Mouse (Mus musculus): ENCODE results near the gene Gm20388.
"Not testable (repeated sequence)": the region's sequence is repeated elsewhere in the genome, so short reads cannot be mapped to it uniquely, and the experiment has no call there.

Gm20388 gene

DNA sequence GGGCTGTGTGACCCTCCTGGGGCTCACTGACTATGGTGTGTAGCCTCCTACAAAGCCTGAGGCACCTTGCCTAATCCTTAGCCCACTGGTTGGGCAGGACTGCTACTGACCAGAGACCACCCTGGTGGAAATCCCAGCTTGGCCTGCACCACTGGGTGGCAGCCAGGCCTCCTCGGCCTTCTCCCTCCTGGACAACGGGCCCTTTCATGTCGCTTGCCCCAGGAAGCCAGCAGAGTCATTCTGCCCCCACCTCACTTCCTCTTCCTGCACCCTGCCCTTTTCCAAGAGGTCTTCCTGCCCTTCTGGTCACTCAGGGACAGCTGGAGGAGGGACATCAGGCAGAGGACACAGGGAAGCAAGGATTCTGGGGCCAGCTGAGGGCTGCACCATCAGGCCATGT lies 413.9 kb downstream of the Gm20388 start:
- no peak for DNase-seq

GRCm38 (mm10) chr8:120325172-120325767 lies 414.6 kb downstream of the Gm20388 start:
- peak; percentile 71 for DNase-seq

DNA sequence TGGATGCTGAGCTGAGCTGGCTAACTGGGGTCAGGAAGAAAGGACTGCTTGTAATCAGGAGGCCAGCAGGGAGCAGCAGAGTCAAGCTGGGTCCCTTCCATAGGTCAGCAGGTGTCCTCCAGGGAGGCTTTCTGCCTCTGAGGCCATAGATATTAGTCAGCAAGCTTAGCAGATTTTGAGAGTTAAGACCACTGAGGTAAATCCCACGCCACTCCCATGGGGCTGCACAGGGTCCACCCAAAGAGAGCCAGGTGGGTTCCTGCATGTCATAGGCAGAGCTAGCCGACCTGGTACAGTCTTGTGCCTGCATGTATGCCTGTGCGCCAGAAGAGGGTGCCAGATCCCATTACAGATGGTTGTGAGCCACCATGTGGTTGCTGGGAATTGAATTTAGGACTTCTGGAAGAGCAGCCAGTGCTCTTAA lies 416.5 kb downstream of the Gm20388 start:
- peak; percentile 61 for DNase-seq

DNA sequence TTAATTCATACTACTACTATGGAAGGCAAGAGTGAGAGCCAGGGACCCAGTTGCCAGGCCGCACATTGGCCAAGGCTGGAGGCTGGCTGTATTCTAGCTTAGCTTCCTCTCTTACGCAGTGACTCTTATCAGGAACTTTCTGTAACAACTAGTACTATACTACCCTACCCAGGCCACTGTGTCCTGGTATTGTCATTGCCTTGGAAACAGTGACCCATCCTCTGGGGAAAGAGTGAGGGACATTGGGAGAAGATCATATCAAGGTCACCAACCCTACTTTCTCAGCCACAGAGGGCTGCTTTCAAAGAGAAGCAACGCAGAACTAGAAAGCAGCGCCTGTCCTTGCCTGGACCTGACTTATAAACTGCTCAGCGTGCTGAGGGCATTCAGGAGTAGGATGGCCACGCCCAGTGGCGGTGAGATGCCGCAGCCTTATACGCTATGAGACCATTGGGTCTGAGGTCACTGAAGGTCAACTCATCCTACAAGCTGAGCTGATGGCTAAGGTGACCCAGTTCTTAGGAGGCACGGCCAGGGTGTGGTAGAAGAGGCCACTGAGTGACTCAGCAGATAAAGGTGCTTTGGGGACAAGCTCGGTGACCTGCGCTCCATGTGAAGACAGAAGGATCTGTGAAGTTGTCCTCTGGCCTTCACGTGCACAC lies 417.9 kb downstream of the Gm20388 start:
- DNase-seq, result no peak

DNA sequence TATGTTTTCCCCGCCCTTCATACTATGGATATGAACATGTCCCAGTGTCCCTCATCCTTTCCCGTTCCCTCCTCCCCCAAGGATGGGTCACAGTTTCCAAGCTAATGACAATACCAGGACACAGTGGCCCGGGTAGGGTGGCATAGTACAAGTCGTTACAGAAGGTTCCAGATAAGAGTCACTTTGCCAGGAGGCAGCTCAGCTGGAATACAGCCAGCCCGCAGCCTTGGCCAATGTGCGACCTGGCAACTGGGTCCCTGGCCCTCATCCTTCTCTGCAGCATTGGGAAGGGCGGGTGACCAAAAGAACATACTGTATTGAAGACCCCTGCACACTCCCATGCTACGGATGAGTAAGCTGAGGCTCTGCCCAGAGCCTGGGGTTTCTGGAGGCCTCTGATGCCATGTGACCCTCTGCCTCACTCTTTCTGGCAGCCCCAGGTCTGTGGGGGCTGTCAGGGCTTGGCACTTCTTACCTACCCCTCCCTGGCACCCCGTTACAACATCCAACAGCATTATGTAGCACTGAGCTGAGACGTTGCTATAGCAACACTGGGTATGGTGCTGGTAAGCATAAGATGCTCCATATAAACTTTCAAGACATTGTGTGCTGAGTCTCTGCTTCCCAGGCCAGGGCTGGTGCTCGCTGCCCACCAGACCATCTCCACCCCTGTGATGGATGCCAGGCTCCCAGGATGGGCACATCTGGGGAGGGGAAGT lies 418.5 kb downstream of the Gm20388 start:
- DNase-seq, result no peak

GRCm38 (mm10) chr8:120331027-120331426 lies 420.4 kb downstream of the Gm20388 start:
- DNase-seq, result no peak

GRCm38 (mm10) chr8:120332379-120333229 lies 422.0 kb downstream of the Gm20388 start:
- DNase-seq, result peak; percentile 62

DNA sequence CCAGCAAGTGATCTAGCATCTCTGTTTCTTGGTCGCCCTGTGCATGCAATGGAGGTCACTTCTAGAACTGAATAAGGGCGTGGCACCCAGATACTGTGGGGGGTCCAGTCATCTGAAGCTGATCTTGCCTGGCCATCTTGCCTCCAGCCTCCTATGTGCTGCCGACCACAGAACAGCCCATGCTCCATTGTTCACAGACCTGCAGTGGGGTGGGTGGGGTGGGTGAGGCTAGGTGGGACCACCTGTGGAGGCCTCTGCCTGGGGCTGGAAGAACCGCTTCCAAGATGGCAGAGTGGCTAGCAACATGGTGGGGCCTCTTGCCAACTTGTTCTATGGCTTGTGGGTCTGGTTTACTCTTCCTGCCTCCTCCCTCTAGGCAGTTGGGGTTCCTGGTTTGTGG lies 423.0 kb downstream of the Gm20388 start:
- DNase-seq, result no peak

DNA sequence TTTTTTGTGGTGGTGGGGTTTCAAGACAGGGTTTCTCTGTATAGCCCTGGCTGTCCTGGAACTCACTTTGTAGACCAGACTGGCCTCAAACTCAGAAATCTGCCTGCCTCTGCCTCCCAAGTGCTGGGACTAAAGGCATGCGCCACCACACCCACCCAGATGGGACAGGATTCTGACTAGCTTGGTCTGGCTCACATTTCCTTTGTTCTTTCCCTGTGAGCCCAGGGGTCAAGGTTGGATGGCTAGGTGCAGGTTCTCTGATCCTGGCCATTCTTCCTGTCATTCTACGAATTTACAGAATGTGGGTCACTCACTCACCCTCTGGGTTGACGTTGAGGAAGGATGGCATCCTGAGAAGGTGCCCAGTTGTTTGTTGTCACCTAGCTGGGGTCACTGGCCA lies 423.6 kb downstream of the Gm20388 start:
- DNase-seq, result not testable (repeated sequence)

DNA sequence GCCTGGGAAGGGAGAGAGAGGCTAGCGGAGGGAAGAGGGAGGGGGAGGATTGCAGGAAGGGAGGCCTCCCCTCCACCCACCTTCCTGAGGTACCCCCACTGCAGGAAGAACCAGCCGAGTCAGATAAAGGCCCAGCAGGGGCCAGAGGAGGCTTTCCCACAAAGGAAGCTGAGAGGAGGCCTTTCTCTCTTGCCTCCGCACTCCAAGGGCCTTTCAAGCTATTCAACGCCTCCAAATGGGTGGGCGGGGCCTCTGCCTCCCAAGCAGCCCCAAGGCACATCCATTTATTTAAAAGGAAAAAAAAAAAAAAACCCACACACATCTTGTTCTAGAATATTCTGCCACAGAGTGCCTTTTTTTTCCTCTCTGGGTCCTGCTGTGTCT lies 424.2 kb downstream of the Gm20388 start:
- peak; percentile 72 for DNase-seq

DNA sequence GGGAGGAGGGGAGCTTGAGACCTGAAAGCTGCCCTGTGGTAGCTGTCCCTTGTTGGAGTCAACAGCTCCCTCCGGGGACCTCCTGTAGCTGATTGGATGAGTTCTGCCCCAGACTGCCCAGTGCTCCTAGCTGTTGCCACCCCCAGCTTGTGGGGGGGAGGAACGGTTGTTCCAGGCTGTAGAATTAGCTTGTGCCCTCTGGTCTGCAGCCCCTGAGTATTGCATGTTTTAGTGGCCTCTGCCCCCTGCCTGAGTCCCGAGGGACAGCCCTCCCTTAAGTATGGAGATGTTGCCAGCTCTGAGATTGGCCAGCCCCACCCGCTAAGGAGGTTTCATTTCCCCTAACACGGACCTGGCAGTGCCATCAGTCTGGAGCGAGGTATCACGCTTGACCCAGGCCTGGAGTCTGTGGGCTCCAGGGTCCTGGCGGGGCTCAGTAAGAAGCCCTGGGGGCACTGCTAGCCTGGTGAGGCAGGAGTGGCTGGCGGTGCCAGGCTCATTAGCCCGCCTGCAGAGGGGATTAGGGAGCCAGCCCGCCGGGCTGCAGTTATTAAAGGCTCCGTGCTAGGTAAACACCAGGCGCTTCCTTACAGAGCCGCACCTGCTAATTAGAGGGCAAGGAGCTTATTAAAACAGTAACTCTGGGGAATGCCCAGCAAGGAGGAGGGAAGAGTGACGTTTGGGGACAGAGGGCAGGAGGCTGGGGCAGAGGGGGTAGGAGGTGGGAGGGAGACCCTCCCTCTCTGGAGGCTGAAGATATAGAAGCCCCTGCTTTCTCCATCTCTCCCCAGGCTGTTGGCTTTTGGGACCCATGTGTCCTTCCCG lies 424.8 kb downstream of the Gm20388 start:
- DNase-seq, result no peak

GRCm38 (mm10) chr8:120336087-120336380 lies 425.4 kb downstream of the Gm20388 start:
- peak; percentile 73 for DNase-seq

GRCm38 (mm10) chr8:120336909-120337555 lies 426.4 kb downstream of the Gm20388 start:
- no peak for DNase-seq

GRCm38 (mm10) chr8:120337627-120338026 lies 427.0 kb downstream of the Gm20388 start:
- DNase-seq, result no peak

- DNase-seq, result no peak
These were observed 428.0 kb downstream of the Gm20388 start for GRCm38 (mm10) chr8:120338678-120339077.

DNA sequence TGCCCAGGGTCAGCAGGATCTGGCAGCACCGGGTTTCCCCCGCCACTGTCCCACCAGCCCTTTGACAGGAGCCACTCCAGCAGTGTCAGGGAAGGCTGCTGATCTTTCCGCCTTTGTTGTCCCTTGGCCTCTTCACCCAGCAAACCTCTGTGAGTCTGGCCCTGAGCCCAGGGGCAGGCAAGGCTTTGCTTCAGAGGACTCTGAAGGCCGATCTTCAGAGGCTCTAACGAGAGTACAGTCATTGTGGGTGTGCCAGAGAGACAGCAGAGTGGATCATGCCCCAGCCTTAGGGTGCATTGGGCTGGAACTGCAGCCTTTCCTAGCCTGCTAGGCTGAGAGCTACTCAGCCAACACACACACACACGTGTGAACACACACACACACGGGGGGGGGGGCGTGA lies 429.1 kb downstream of the Gm20388 start:
- DNase-seq, result no peak

DNA sequence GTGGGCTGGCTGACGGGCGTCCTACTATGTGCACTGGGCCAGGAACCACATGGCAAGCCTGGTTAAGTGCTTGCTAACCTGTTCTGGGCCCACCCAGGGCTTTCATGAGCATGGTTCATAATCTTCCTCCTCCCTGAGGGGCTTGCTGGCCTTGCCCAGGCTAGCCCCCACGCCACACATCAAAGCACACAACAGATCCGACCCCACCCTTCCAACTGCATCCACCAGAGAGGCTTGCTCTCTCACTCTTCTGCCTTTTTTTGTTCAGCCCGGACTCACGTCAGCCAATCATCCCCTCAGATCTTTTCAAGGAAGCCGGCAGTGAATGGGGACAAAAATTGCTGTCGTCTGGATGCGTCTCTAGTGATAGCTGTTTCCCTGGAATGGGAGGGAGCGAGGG lies 430.5 kb downstream of the Gm20388 start:
- DNase-seq, result no peak

DNA sequence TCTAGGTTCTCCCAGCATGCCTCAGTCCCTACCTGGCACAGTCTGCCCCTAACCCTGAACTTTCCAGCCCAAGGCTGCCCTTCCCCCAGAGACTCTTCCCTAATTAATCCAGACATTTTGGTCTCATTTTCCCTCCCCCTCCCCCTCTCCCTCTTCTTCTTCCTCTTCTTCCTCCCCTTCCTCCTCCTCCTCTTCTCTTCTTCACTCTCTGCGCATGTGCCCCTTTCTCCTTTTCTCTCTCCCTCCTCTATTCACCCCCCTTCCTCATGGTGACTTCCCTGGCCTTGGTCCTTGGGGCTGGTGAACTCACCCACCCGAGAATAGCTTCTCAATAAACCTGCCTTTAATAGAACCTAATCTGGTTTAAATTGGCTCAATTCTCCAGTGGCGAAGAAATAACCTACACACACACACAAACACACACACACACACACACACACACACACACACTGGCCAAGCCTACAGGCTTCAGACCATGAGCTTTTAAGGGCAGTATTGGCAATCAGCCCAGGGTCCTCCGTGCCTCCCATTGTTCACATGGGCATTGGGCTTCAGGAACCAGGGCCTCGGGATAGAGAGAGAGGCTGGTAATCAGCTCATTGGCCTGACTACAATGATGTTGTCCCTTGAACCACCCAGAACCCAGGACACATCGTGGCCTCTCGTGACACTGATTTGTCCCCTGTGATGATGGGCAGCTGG lies 432.4 kb downstream of the Gm20388 start:
- DNase-seq, result no peak

GRCm38 (mm10) chr8:120343582-120343981 lies 432.9 kb downstream of the Gm20388 start:
- no peak for DNase-seq

GRCm38 (mm10) chr8:120344166-120344565 lies 433.5 kb downstream of the Gm20388 start:
- peak; percentile 61 for DNase-seq

DNA sequence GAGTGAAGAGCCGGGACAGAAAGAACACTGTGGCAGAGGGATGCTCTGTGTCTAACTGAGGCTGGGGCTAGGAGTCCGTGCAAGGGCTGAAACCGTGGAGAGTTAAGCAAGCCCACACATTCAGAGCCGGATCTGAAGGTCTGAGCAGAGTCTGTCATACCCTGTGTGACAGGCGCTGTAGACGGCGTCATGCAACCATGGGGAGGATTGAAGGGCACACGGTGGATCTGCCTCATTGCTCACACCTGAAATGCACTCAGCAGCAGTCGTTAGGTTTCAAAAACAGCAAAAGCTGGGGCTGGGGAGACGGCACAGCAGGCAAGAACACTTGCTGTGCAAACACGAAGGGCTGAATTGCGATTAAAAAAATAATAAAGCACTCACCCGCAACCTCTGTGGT lies 433.9 kb downstream of the Gm20388 start:
- DNase-seq, result no peak

Data from liver (tissue).